Mouse (Mus musculus) B cell, adult (primary cell): ENCODE results near the gene Mapk10. TPM values are rescaled to one million over a fixed set of nuclear protein-coding genes. Genes with fewer than 3 reads are reported as not detected.

Experiments
- total RNA-seq: library from RNA; stranded (reverse); gene quantifications from 4 replicates; pipeline ENCODE4 v1.2.4, GENCODE M21; 2023; ENCODE audit not compliant: inconsistent age

Gene Mapk10
- total RNA-seq: not detected in 4 replicates

GRCm38 (mm10) chr5:103211101-103211848 is at the start of gene Mapk10:
Gene Mapk10, minus strand, starts transcription at chr5:103211334.

Other genes starting within 250 kb of the Mapk10 start
- 0.12 TPM in 1 of 4 replicates, not detected in the others for gene Ptpn13, start 213.9 kb upstream of the Mapk10 start, total RNA-seq